Mouse (Mus musculus) liver, embryonic 14.5 days (tissue): ENCODE results near the gene Git1.

Source experiments
- CTCF ChIP-seq: IDR thresholded peaks from 2 replicates; pipeline ENCODE4 v1.5.1; 2016; ENCODE audit warnings: antibody characterized with exemption, low read depth, control low read depth
- EP300 ChIP-seq: IDR thresholded peaks from 2 replicates; pipeline ENCODE4 v1.6.1; 2016; ENCODE audit warnings: antibody characterized with exemption, low read depth

GRCm38 (mm10) chr11:77466544-77466943, 26.8 kb upstream of the Git1 start:
- TF ChIP-seq CTCF: no peak
- no peak for TF ChIP-seq EP300
